Mouse (Mus musculus): ENCODE results near the gene Tctn1. TPM values are rescaled to one million over a fixed set of nuclear protein-coding genes. Genes with fewer than 3 reads are reported as not detected.
A peak's percentile ranks its signal among the peaks of the same experiment; 100 is the strongest.

Gene Tctn1
- polyA plus RNA-seq, 1 experiment from 2014 or later, result 3.6 TPM

DNA sequence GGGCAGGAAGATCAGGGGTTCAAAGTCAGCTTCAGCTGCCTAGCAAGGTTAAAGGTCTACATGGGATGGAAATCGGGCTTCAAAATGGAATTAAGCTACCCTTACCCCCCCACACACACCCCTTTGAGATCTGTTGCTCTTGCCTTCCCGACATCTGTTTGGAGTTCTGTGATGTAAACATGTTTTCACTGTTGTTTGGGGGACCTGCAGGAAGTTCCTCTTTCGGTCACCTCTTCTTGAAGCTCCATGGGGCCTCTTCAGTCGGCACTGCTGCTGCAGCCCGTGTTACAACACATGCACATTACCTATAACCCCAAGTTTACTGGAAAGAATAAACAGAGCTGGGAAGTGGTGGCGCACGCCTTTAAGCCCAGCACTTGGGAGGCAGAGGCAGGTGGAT lies 2.9 kb upstream of the Tctn1 start:
- no peaks in the 10 kb centered on the region for H3K27me3 ChIP-seq (ENCODE audit: control insufficient read depth, insufficient read depth, low read length)
- H3K4me3 ChIP-seq (ENCODE audit: low read depth, low read length), result no peak overlapping the region
- no peaks in the 10 kb centered on the region for H3K36me3 ChIP-seq (ENCODE audit: control insufficient read depth, insufficient read depth, low read length)
- WGBS, result 78% methylated on average over 7 of the region's 7 CpGs
- 0 out of 2 replicates have a peak, but pooled peaks cover 2% of the 10 kb centered on the region for H3K4me1 ChIP-seq (ENCODE audit: control insufficient read depth, insufficient read depth, low read length)
- ATAC-seq (ENCODE audit: insufficient number of reproducible peaks, low FRiP score, low TSS enrichment, low read depth) (no peak), DNase-seq (ENCODE audit: low spot score) (no peak)
- no peak overlapping the region for H3K4me2 ChIP-seq (ENCODE audit: low read depth, severe bottlenecking)
- no peak overlapping the region for H3K9ac ChIP-seq (ENCODE audit: low read length)
- H3K9me3 ChIP-seq (ENCODE audit: control insufficient read depth, low read length), result no peaks in the 10 kb centered on the region
- H3K27ac ChIP-seq (replicated peaks; ENCODE audit: low read depth, low read length), result no peak overlapping the region

DNA sequence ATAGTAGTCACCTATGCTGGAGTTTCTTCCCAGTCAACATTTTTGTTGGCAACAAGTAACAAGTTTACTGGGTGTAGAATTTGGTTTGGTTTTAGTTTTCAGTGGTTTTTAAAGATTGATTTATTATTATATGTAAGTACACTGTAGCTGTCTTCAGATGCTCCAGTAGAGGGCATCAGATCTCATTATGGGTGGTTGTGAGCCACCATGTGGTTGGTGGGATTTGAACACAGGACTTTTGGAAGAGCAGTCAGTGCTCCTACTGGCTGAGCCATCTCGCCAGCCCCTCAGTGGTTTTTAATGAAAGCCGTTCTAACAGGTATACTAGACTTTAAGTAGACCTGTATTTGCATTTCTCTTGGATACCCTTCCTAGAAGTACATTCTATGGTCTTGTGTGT lies 1.7 kb upstream of the Tctn1 start:
- Histone ChIP-seq H3K27ac (replicated peaks; ENCODE audit: low read depth, low read length) (no peak overlapping the region), H3K36me3 (ENCODE audit: control insufficient read depth, insufficient read depth, low read length) (no peaks in the 10 kb centered on the region), H3K4me2 (ENCODE audit: low read depth, severe bottlenecking) (no peak overlapping the region), H3K9ac (ENCODE audit: low read length) (no peak overlapping the region), H3K4me1 (ENCODE audit: control insufficient read depth, insufficient read depth, low read length) (0 out of 2 replicates have a peak, but pooled peaks cover 2% of the 10 kb centered on the region), H3K27me3 (ENCODE audit: control insufficient read depth, insufficient read depth, low read length) (no peaks in the 10 kb centered on the region), H3K4me3 (ENCODE audit: low read depth, low read length) (no peak overlapping the region), H3K9me3 (ENCODE audit: control insufficient read depth, low read length) (no peaks in the 10 kb centered on the region)
- no peak for ATAC-seq (ENCODE audit: insufficient number of reproducible peaks, low FRiP score, low TSS enrichment, low read depth)
- 90% methylated on average over 2 of the region's 2 CpGs for whole genome bisulfite sequencing
- no peak for DNase-seq (ENCODE audit: low spot score)

- no peaks in the 10 kb centered on the region for H3K9me3 ChIP-seq (ENCODE audit: control insufficient read depth, low read length)
- no peaks in the 10 kb centered on the region for H3K27me3 ChIP-seq (ENCODE audit: control insufficient read depth, insufficient read depth, low read length)
- DNase-seq (ENCODE audit: low spot score) (no peak), ATAC-seq (ENCODE audit: insufficient number of reproducible peaks, low FRiP score, low TSS enrichment, low read depth) (no peak)
- no peak overlapping the region for H3K4me2 ChIP-seq (ENCODE audit: low read depth, severe bottlenecking)
- no peak overlapping the region for H3K27ac ChIP-seq (replicated peaks; ENCODE audit: low read depth, low read length)
- no peak overlapping the region for H3K9ac ChIP-seq (ENCODE audit: low read length)
- H3K4me3 ChIP-seq (ENCODE audit: low read depth, low read length), result no peak overlapping the region
- 75% methylated on average over 3 of the region's 3 CpGs for WGBS
- 0 out of 2 replicates have a peak, but pooled peaks cover 2% of the 10 kb centered on the region for H3K4me1 ChIP-seq (ENCODE audit: control insufficient read depth, insufficient read depth, low read length)
- no peaks in the 10 kb centered on the region for H3K36me3 ChIP-seq (ENCODE audit: control insufficient read depth, insufficient read depth, low read length)
Observed at GRCm38 (mm10) chr5:122265187-122265586, 927 bp upstream of the Tctn1 start.

GRCm38 (mm10) chr5:122262104-122262503 lies 2.2 kb downstream of the Tctn1 start:
- DNase-seq (ENCODE audit: low spot score), result no peak
- Histone ChIP-seq H3K9ac (ENCODE audit: low read length) (no peak overlapping the region), H3K27me3 (ENCODE audit: control insufficient read depth, insufficient read depth, low read length) (no peaks in the 10 kb centered on the region), H3K27ac (replicated peaks; ENCODE audit: low read depth, low read length) (no peak overlapping the region), H3K36me3 (ENCODE audit: control insufficient read depth, insufficient read depth, low read length) (peaks cover 2% of the 10 kb centered on the region; the same call in 1 of the 2 replicates), H3K4me3 (ENCODE audit: low read depth, low read length) (no peak overlapping the region), H3K4me1 (ENCODE audit: control insufficient read depth, insufficient read depth, low read length) (0 out of 2 replicates have a peak, but pooled peaks cover 2% of the 10 kb centered on the region), H3K9me3 (ENCODE audit: control insufficient read depth, low read length) (no peaks in the 10 kb centered on the region), H3K4me2 (ENCODE audit: low read depth, severe bottlenecking) (peak overlapping the region; percentile 2; the same call in 1 of the 2 replicates)
- WGBS, result 64% methylated on average over 7 of the region's 7 CpGs
- no peak for ATAC-seq (ENCODE audit: insufficient number of reproducible peaks, low FRiP score, low TSS enrichment, low read depth)

DNA sequence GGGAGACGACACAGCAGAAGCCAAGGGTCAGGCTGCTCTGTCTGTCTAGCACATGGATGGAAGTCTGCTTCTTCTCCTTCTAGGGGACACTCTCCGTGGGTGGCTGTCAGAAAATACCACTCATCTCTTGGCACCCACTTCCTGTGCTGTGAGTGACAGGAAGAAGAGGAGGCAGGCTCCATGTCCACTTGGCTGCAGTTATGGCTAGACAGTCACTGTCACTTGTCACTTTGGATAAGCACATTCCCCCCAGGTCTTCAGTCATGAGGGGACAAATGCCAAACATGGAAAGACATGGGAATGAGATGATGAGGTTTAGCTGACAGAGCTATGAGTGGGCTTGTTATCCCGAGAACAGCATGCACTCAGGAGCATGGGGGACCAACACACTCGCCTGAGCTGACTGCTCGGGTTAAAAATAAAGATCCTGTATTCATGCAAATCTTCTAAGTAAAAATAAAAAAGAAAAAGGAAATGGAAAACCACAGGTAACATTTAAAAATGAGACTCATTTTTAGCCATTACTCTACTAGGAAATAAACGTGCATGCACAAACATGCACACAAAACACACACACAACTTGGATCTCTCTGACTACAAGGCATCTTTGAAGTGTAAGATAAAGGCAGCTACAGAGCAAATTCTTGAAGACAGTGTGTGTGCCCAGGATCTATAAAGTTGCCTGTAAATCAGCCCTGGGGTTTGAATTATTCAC lies 6.1 kb downstream of the Tctn1 start:
- H3K4me1 ChIP-seq (ENCODE audit: control insufficient read depth, insufficient read depth, low read length), result no peaks in the 10 kb centered on the region
- 82% methylated on average over 6 of the region's 6 CpGs for WGBS
- DNase-seq (ENCODE audit: low spot score) (no peak), ATAC-seq (ENCODE audit: insufficient number of reproducible peaks, low FRiP score, low TSS enrichment, low read depth) (no peak)
- no peak overlapping the region for H3K9ac ChIP-seq (ENCODE audit: low read length)
- no peak overlapping the region for H3K4me2 ChIP-seq (ENCODE audit: low read depth, severe bottlenecking)
- peaks cover 10% of the 10 kb centered on the region; the same call in 1 of the 2 replicates for H3K36me3 ChIP-seq (ENCODE audit: control insufficient read depth, insufficient read depth, low read length)
- H3K27me3 ChIP-seq (ENCODE audit: control insufficient read depth, insufficient read depth, low read length), result no peaks in the 10 kb centered on the region
- H3K9me3 ChIP-seq (ENCODE audit: control insufficient read depth, low read length), result no peaks in the 10 kb centered on the region
- no peak overlapping the region for H3K27ac ChIP-seq (replicated peaks; ENCODE audit: low read depth, low read length)
- no peak overlapping the region for H3K4me3 ChIP-seq (ENCODE audit: low read depth, low read length)

DNA sequence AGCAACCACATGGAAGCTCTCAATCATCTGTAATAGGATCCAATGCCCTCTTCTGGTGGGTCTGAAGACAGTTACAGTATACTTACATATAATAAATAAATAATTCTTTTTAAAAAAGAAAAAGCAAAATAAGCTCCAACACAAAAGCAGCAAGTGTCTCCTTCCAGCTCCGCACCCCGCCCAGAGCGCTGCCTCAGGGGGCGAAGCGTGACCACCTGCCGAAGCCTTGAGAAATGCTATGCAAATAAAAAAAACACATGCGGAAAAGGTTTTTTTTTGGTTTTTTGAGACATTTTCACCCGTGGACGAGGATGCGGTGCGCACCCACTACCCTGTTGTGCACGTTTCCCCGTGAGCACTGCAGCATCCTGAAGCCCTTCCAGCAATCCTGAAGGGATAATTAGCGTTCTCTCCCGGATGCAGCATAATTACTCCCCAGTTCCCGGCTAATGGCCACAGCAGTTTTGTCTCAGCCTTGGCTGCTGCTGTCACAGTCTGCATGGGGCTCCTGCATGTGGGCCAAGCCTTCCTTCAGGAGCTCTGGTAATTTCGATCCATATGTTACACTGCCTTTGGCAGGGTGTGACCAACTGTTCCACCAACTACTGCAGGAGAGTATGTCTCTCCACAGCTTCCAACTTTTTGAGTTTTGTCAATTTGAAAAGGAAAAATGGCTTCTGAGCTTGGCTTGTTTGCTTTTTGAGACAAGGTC lies 12.2 kb downstream of the Tctn1 start:
- Histone ChIP-seq H3K9me3 (ENCODE audit: control insufficient read depth, low read length) (no peaks in the 10 kb centered on the region), H3K27me3 (ENCODE audit: control insufficient read depth, insufficient read depth, low read length) (no peaks in the 10 kb centered on the region), H3K4me3 (ENCODE audit: low read depth, low read length) (no peak overlapping the region), H3K4me2 (ENCODE audit: low read depth, severe bottlenecking) (no peak overlapping the region), H3K9ac (ENCODE audit: low read length) (no peak overlapping the region), H3K27ac (replicated peaks; ENCODE audit: low read depth, low read length) (no peak overlapping the region), H3K36me3 (ENCODE audit: control insufficient read depth, insufficient read depth, low read length) (peaks cover 10% of the 10 kb centered on the region; the same call in 1 of the 2 replicates), H3K4me1 (ENCODE audit: control insufficient read depth, insufficient read depth, low read length) (no peaks in the 10 kb centered on the region)
- DNase-seq (ENCODE audit: low spot score), result no peak
- WGBS, result 79% methylated on average over 17 of the region's 17 CpGs
- ATAC-seq (ENCODE audit: insufficient number of reproducible peaks, low FRiP score, low TSS enrichment, low read depth), result no peak

DNA sequence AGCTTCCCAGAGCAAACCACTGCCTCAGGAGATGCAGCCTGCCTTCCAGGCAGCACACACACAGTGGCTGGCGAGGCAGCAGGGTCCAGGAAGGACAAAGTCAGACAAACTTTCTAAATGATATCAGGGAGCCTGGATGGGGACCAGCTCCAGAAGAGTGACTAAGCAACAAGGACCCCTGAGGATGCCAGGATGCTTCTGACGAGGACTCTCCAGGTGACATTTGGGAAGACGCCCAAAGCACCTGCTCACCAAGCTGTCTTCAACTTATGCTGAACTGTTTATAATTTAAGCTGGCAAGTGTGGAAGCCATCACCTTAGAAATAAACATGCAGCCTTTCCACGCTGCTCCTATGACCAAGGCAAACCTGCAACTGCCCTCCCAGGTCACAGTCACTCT lies 15.0 kb downstream of the Tctn1 start:
- ATAC-seq (ENCODE audit: insufficient number of reproducible peaks, low FRiP score, low TSS enrichment, low read depth) (no peak), DNase-seq (ENCODE audit: low spot score) (no peak)
- Histone ChIP-seq H3K9ac (ENCODE audit: low read length) (no peak overlapping the region), H3K36me3 (ENCODE audit: control insufficient read depth, insufficient read depth, low read length) (peaks cover 2% of the 10 kb centered on the region; the same call in 1 of the 2 replicates), H3K9me3 (ENCODE audit: control insufficient read depth, low read length) (no peaks in the 10 kb centered on the region), H3K27me3 (ENCODE audit: control insufficient read depth, insufficient read depth, low read length) (no peaks in the 10 kb centered on the region), H3K4me1 (ENCODE audit: control insufficient read depth, insufficient read depth, low read length) (no peaks in the 10 kb centered on the region), H3K27ac (replicated peaks; ENCODE audit: low read depth, low read length) (no peak overlapping the region), H3K4me2 (ENCODE audit: low read depth, severe bottlenecking) (no peak overlapping the region), H3K4me3 (ENCODE audit: low read depth, low read length) (no peak overlapping the region)
- WGBS, result 79% methylated on average over 4 of the region's 4 CpGs

GRCm38 (mm10) chr5:122247934-122248333 lies 16.3 kb downstream of the Tctn1 start:
- no peak overlapping the region for H3K4me2 ChIP-seq (ENCODE audit: low read depth, severe bottlenecking)
- no peak overlapping the region for H3K27ac ChIP-seq (replicated peaks; ENCODE audit: low read depth, low read length)
- H3K36me3 ChIP-seq (ENCODE audit: control insufficient read depth, insufficient read depth, low read length), result peaks cover 2% of the 10 kb centered on the region; the same call in 1 of the 2 replicates
- WGBS, result 94% methylated on average over 7 of the region's 7 CpGs
- H3K4me1 ChIP-seq (ENCODE audit: control insufficient read depth, insufficient read depth, low read length), result no peaks in the 10 kb centered on the region
- H3K4me3 ChIP-seq (ENCODE audit: low read depth, low read length), result no peak overlapping the region
- no peaks in the 10 kb centered on the region for H3K27me3 ChIP-seq (ENCODE audit: control insufficient read depth, insufficient read depth, low read length)
- no peak for DNase-seq (ENCODE audit: low spot score)
- no peaks in the 10 kb centered on the region for H3K9me3 ChIP-seq (ENCODE audit: control insufficient read depth, low read length)
- ATAC-seq (ENCODE audit: insufficient number of reproducible peaks, low FRiP score, low TSS enrichment, low read depth), result no peak
- H3K9ac ChIP-seq (ENCODE audit: low read length), result no peak overlapping the region
